Mouse (Mus musculus) C2C12 (cell line): ENCODE data around the gene Sytl1.

Experiments used
- CEBPB ChIP-seq: IDR thresholded peaks from one replicate; pipeline ENCODE4 v1.6.1; 2011; ENCODE audit warnings: low read depth, mild to moderate bottlenecking, control low read depth, moderate library complexity
- CTCF ChIP-seq: IDR thresholded peaks from one replicate; pipeline ENCODE4 v1.5.1; 2011; ENCODE audit not compliant: control insufficient read depth, insufficient read depth, insufficient read length
- MYOD1 ChIP-seq: IDR thresholded peaks from one replicate; pipeline ENCODE4 v1.6.1; 2011; ENCODE audit warnings: low read depth; ENCODE audit not compliant: control insufficient read depth, insufficient read length
- MYOG ChIP-seq: IDR thresholded peaks from one replicate; pipeline ENCODE4 v1.6.1; 2011; ENCODE audit not compliant: control insufficient read depth, insufficient read length; ENCODE audit errors: extremely low read depth
- USF1 ChIP-seq: IDR thresholded peaks from one replicate; pipeline ENCODE4 v1.6.1; 2011; ENCODE audit warnings: low read depth, mild to moderate bottlenecking, control low read depth, moderate library complexity

DNA sequence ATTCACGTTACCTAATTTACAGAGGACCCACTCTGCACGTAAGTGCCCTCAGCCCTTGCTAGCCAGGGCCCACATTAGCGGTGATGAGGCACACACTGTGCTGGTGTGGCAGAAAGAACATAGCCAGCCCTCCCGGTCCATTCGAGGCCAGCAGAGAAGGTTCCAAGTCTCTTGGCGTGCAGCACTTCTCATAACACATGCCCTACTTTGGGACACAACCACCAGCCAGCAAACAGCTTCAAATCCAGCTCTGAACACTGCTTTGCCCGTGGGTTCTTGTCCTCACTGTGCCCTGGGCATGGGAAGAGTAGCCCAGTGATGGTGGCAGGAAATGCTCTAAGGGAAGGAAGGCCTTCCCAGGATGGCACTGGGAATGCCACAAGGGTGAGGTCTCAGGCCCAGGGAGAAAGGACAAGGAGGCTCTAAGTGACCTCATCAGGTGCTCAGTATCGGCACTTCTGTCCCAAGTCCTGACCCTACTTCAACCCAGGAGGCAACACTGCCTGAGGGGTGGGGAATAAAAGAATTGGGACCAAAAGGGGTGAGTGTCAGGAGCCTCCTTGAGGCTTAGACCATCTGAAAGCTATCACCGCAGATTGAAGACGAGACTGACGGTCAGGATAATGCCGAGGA, 3.5 kb upstream of the Sytl1 start:
- TF ChIP-seq CTCF (no peak), USF1 (no peak), MYOG (no peak), MYOD1 (no peak), CEBPB (no peak)
